Mouse (Mus musculus): ENCODE measurements around the gene Hdac8. TPM values are rescaled to one million over a fixed set of nuclear protein-coding genes. Genes with fewer than 3 reads are reported as not detected.

The Hdac8 gene
- polyA plus RNA-seq (2014; fragmentation: Nextera tagmentation; extraction: Ambion mirVana), result 2.6 and 3.6 TPM in 2 replicates

GRCm38 (mm10) chrX:102504644-102505481 lies at the start of gene Hdac8:
Gene Hdac8, minus strand, starts transcription at chrX:102505359.
- H3K36me3 ChIP-seq (ENCODE audit: control insufficient read depth, insufficient read depth, low read length), result no peaks in the 10 kb centered on the region

GRCm38 (mm10) chrX:102509205-102509604 lies 4.0 kb upstream of the Hdac8 start:
- 89% methylated on average over 4 of the region's 4 CpGs for WGBS
- H3K4me3 ChIP-seq (ENCODE audit: low read depth, low read length), result no peak overlapping the region
- no peak overlapping the region for H3K9ac ChIP-seq (ENCODE audit: low read length)
- ATAC-seq (replicated peaks; ENCODE audit: low FRiP score), result no peak
- H3K36me3 ChIP-seq (ENCODE audit: control insufficient read depth, insufficient read depth, low read length), result no peaks in the 10 kb centered on the region
- no peaks in the 10 kb centered on the region for H3K4me1 ChIP-seq (replicated peaks; ENCODE audit: control insufficient read depth, insufficient read depth, low read length)
- H3K4me2 ChIP-seq (ENCODE audit: low read depth, low read length, severe bottlenecking), result no peak overlapping the region
- peaks cover 3% of the 10 kb centered on the region; the same call in 1 of the 2 replicates for H3K27me3 ChIP-seq (ENCODE audit: control insufficient read depth, insufficient read depth, low read length)
- no peak for DNase-seq (ENCODE audit: low spot score)
- no peak overlapping the region for H3K27ac ChIP-seq (ENCODE audit: low read depth, low read length)
- no peaks in the 10 kb centered on the region for H3K9me3 ChIP-seq (ENCODE audit: control insufficient read depth, low read length)

More at GRCm38 (mm10) chrX:102504644-102505481, at the start of gene Hdac8:
- DNase-seq (ENCODE audit: low spot score), result peak; percentile 63
- Histone ChIP-seq H3K27me3 (ENCODE audit: control insufficient read depth, insufficient read depth, low read length) (peaks cover 3% of the 10 kb centered on the region; the same call in 1 of the 2 replicates), H3K4me2 (ENCODE audit: low read depth, low read length, severe bottlenecking) (peak within 1 kb of the TSS; percentile 48), H3K4me1 (replicated peaks; ENCODE audit: control insufficient read depth, insufficient read depth, low read length) (no peaks in the 10 kb centered on the region), H3K4me3 (ENCODE audit: low read depth, low read length) (peak within 1 kb of the TSS; percentile 43), H3K27ac (ENCODE audit: low read depth, low read length) (no peak within 1 kb of the TSS), H3K9ac (ENCODE audit: low read length) (peak within 1 kb of the TSS; percentile 44), H3K9me3 (ENCODE audit: control insufficient read depth, low read length) (no peaks in the 10 kb centered on the region)
- 13% methylated on average over 27 of the region's 27 CpGs for WGBS
- ATAC-seq (replicated peaks; ENCODE audit: low FRiP score), result peak; percentile 77

GRCm38 (mm10) chrX:102504179-102504578 lies 980 bp downstream of the Hdac8 start:
- H3K27ac ChIP-seq (ENCODE audit: low read depth, low read length), result no peak overlapping the region
- H3K9me3 ChIP-seq (ENCODE audit: control insufficient read depth, low read length), result no peaks in the 10 kb centered on the region
- H3K4me2 ChIP-seq (ENCODE audit: low read depth, low read length, severe bottlenecking), result peak overlapping the region; percentile 48
- H3K4me3 ChIP-seq (ENCODE audit: low read depth, low read length), result peak overlapping the region; percentile 43
- H3K27me3 ChIP-seq (ENCODE audit: control insufficient read depth, insufficient read depth, low read length), result peaks cover 2% of the 10 kb centered on the region; the same call in 1 of the 2 replicates
- WGBS, result 37% methylated on average over 10 of the region's 10 CpGs
- ATAC-seq (replicated peaks; ENCODE audit: low FRiP score) (no peak), DNase-seq (ENCODE audit: low spot score) (no peak)
- no peaks in the 10 kb centered on the region for H3K4me1 ChIP-seq (replicated peaks; ENCODE audit: control insufficient read depth, insufficient read depth, low read length)
- no peaks in the 10 kb centered on the region for H3K36me3 ChIP-seq (ENCODE audit: control insufficient read depth, insufficient read depth, low read length)
- H3K9ac ChIP-seq (ENCODE audit: low read length), result peak overlapping the region; percentile 44; the same call in 1 of the 2 replicates

GRCm38 (mm10) chrX:102493992-102494730 lies 11.0 kb downstream of the Hdac8 start:
- WGBS, result 71% methylated on average over 6 of the region's 6 CpGs
- Histone ChIP-seq H3K4me1 (replicated peaks; ENCODE audit: control insufficient read depth, insufficient read depth, low read length) (no peaks in the 10 kb centered on the region), H3K27ac (ENCODE audit: low read depth, low read length) (no peak overlapping the region), H3K27me3 (ENCODE audit: control insufficient read depth, insufficient read depth, low read length) (0 out of 2 replicates have a peak, but pooled peaks cover 2% of the 10 kb centered on the region), H3K4me2 (ENCODE audit: low read depth, low read length, severe bottlenecking) (no peak overlapping the region), H3K36me3 (ENCODE audit: control insufficient read depth, insufficient read depth, low read length) (no peaks in the 10 kb centered on the region; the same call in 1 of the 2 replicates), H3K4me3 (ENCODE audit: low read depth, low read length) (no peak overlapping the region), H3K9me3 (ENCODE audit: control insufficient read depth, low read length) (no peaks in the 10 kb centered on the region), H3K9ac (ENCODE audit: low read length) (no peak overlapping the region)
- ATAC-seq (replicated peaks; ENCODE audit: low FRiP score) (no peak), DNase-seq (ENCODE audit: low spot score) (no peak)

GRCm38 (mm10) chrX:102485575-102485974 lies 19.6 kb downstream of the Hdac8 start:
- H3K9me3 ChIP-seq (ENCODE audit: control insufficient read depth, low read length), result no peaks in the 10 kb centered on the region
- WGBS, result 81% methylated on average over 7 of the region's 7 CpGs
- H3K4me3 ChIP-seq (ENCODE audit: low read depth, low read length), result no peak overlapping the region
- ATAC-seq (replicated peaks; ENCODE audit: low FRiP score) (no peak), DNase-seq (ENCODE audit: low spot score) (no peak)
- no peak overlapping the region for H3K4me2 ChIP-seq (ENCODE audit: low read depth, low read length, severe bottlenecking)
- H3K27me3 ChIP-seq (ENCODE audit: control insufficient read depth, insufficient read depth, low read length), result peaks cover 3% of the 10 kb centered on the region
- H3K27ac ChIP-seq (ENCODE audit: low read depth, low read length), result no peak overlapping the region
- H3K36me3 ChIP-seq (ENCODE audit: control insufficient read depth, insufficient read depth, low read length), result no peaks in the 10 kb centered on the region
- no peak overlapping the region for H3K9ac ChIP-seq (ENCODE audit: low read length)
- H3K4me1 ChIP-seq (replicated peaks; ENCODE audit: control insufficient read depth, insufficient read depth, low read length), result no peaks in the 10 kb centered on the region

- no peak overlapping the region for H3K4me3 ChIP-seq (ENCODE audit: low read depth, low read length)
- ATAC-seq (replicated peaks; ENCODE audit: low FRiP score), result no peak
- H3K27me3 ChIP-seq (ENCODE audit: control insufficient read depth, insufficient read depth, low read length), result no peaks in the 10 kb centered on the region; the same call in 1 of the 2 replicates
- no peaks in the 10 kb centered on the region for H3K9me3 ChIP-seq (ENCODE audit: control insufficient read depth, low read length)
- H3K27ac ChIP-seq (ENCODE audit: low read depth, low read length), result no peak overlapping the region
- no peaks in the 10 kb centered on the region for H3K4me1 ChIP-seq (replicated peaks; ENCODE audit: control insufficient read depth, insufficient read depth, low read length)
- no peak overlapping the region for H3K9ac ChIP-seq (ENCODE audit: low read length)
- DNase-seq (ENCODE audit: low spot score), result no peak
- WGBS, result 77% methylated on average over 4 of the region's 4 CpGs
- no peak overlapping the region for H3K4me2 ChIP-seq (ENCODE audit: low read depth, low read length, severe bottlenecking)
- H3K36me3 ChIP-seq (ENCODE audit: control insufficient read depth, insufficient read depth, low read length), result no peaks in the 10 kb centered on the region
Measured at GRCm38 (mm10) chrX:102479665-102480064, 25.5 kb downstream of the Hdac8 start.

- WGBS, result 35% methylated on average over 4 of the region's 4 CpGs
- no peaks in the 10 kb centered on the region for H3K36me3 ChIP-seq (ENCODE audit: control insufficient read depth, insufficient read depth, low read length)
- DNase-seq (ENCODE audit: low spot score) (no peak), ATAC-seq (replicated peaks; ENCODE audit: low FRiP score) (no peak)
- H3K4me3 ChIP-seq (ENCODE audit: low read depth, low read length), result no peak overlapping the region
- H3K27me3 ChIP-seq (ENCODE audit: control insufficient read depth, insufficient read depth, low read length), result no peaks in the 10 kb centered on the region; the same call in 1 of the 2 replicates
- H3K9me3 ChIP-seq (ENCODE audit: control insufficient read depth, low read length), result no peaks in the 10 kb centered on the region
- H3K9ac ChIP-seq (ENCODE audit: low read length), result no peak overlapping the region
- H3K27ac ChIP-seq (ENCODE audit: low read depth, low read length), result no peak overlapping the region
- H3K4me1 ChIP-seq (replicated peaks; ENCODE audit: control insufficient read depth, insufficient read depth, low read length), result no peaks in the 10 kb centered on the region
- H3K4me2 ChIP-seq (ENCODE audit: low read depth, low read length, severe bottlenecking), result no peak overlapping the region
Measured at GRCm38 (mm10) chrX:102478965-102479364, 26.2 kb downstream of the Hdac8 start.

- ATAC-seq (replicated peaks; ENCODE audit: low FRiP score) (no peak), DNase-seq (ENCODE audit: low spot score) (no peak)
- WGBS, result 91% methylated on average over 3 of the region's 3 CpGs
- Histone ChIP-seq H3K4me2 (ENCODE audit: low read depth, low read length, severe bottlenecking) (no peak overlapping the region), H3K9ac (ENCODE audit: low read length) (no peak overlapping the region), H3K4me3 (ENCODE audit: low read depth, low read length) (no peak overlapping the region), H3K9me3 (ENCODE audit: control insufficient read depth, low read length) (no peaks in the 10 kb centered on the region), H3K36me3 (ENCODE audit: control insufficient read depth, insufficient read depth, low read length) (no peaks in the 10 kb centered on the region), H3K27me3 (ENCODE audit: control insufficient read depth, insufficient read depth, low read length) (no peaks in the 10 kb centered on the region; the same call in 1 of the 2 replicates), H3K27ac (ENCODE audit: low read depth, low read length) (no peak overlapping the region), H3K4me1 (replicated peaks; ENCODE audit: control insufficient read depth, insufficient read depth, low read length) (no peaks in the 10 kb centered on the region)
Measured at GRCm38 (mm10) chrX:102478481-102478880, 26.7 kb downstream of the Hdac8 start.

All from forebrain, embryonic 11.5 days (tissue).